Mouse (Mus musculus) lung, adult 2 months (tissue): ENCODE results near the gene Cdh26. TPM values are rescaled to one million over a fixed set of nuclear protein-coding genes. Genes with fewer than 3 reads are reported as not detected.

Experiments
- DNase-seq: peaks from one replicate; pipeline ENCODE4 v3.0.0; 2022
- H3K4me1 ChIP-seq: fragments of 200-500 bp; 2 replicates; pipeline ENCODE4 v1.6.1; 2011; ENCODE audit warnings: low read length; ENCODE audit not compliant: control insufficient read depth, insufficient read depth
- H3K4me3 ChIP-seq: fragments of 200-500 bp; replicated peaks from 2 replicates; pipeline ENCODE3; 2011; ENCODE audit warnings: low read depth, mild to moderate bottlenecking, control low read depth, low read length; ENCODE audit errors: extremely low read depth
- CTCF ChIP-seq: fragments of 200-500 bp; IDR thresholded peaks from 2 replicates; pipeline ENCODE4 v1.5.1; 2011; ENCODE audit warnings: mild to moderate bottlenecking, low read length, control low read depth; ENCODE audit not compliant: insufficient read depth
- POLR2A ChIP-seq: fragments of 200-500 bp; IDR thresholded peaks from 2 replicates; pipeline ENCODE4 v1.6.1; 2011; ENCODE audit warnings: low read depth, mild to moderate bottlenecking, control low read depth, low read length, borderline replicate concordance; ENCODE audit errors: extremely low read depth
- WGBS: fragments of 180-500 bp; shearing (Covaris S2); methylation state at CpG from one replicate; pipeline ENCODE4 v1.1.7; 2018; 5-methylcytosine and 5-hydroxymethylcytosine counted together
- polyA plus RNA-seq: library from polyadenylated mRNA; depleted of rRNA; stranded (reverse); fragments of >200 nt; gene quantifications from 2 replicates; pipeline ENCODE4 v1.2.3, GENCODE M21; 2012

Gene Cdh26
- polyA plus RNA-seq, 1 experiment: 0.50 TPM

- 65% methylated on average over 10 of the region's 10 CpGs for WGBS
Observed at GRCm38 (mm10) chr2:178502469-178502868, 72.1 kb downstream of the Cdh26 start.

GRCm38 (mm10) chr2:178506056-178506455 is 75.7 kb downstream of the Cdh26 start:
- H3K4me3 ChIP-seq: no peak overlapping the region
- no peak for TF ChIP-seq CTCF
- no peak for TF ChIP-seq POLR2A
- peak; percentile 18 for DNase-seq
- no peaks in the 10 kb centered on the region for H3K4me1 ChIP-seq
- WGBS: 41% methylated on average over 12 of the region's 12 CpGs

More at GRCm38 (mm10) chr2:178502469-178502868, 72.1 kb downstream of the Cdh26 start:
- H3K4me3 ChIP-seq: no peak overlapping the region
- no peak for DNase-seq
- no peaks in the 10 kb centered on the region for H3K4me1 ChIP-seq
- TF ChIP-seq CTCF: no peak
- TF ChIP-seq POLR2A: no peak

GRCm38 (mm10) chr2:178507379-178508014 is 77.2 kb downstream of the Cdh26 start:
- WGBS: 42% methylated on average over 6 of the region's 6 CpGs
- no peaks in the 10 kb centered on the region for H3K4me1 ChIP-seq
- TF ChIP-seq POLR2A (no peak), CTCF (peak; percentile 87)
- DNase-seq: peak; percentile 79
- H3K4me3 ChIP-seq: no peak overlapping the region

DNA sequence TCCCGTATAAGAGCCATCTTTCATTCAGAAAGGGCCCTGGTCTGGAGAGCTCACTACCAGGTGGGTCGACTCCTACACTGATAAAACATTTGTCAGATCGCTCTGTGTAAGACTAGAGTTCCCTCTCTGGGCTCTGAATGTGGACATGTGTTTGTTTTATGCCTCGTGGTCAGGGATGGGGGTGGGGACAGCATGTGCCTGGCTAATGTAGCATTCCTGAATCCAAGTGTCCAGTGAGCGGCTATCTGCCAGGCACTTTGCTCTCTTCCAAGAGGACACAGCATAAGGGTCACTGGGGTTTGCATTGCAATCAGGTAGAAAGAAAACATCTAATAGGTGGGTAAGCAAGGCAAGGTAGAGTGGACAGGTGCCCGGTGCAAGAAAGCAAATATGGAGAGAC is 77.9 kb downstream of the Cdh26 start:
- TF ChIP-seq CTCF (no peak), POLR2A (no peak)
- Histone ChIP-seq H3K4me1 (no peaks in the 10 kb centered on the region), H3K4me3 (no peak overlapping the region)
- DNase-seq: no peak
- 64% methylated on average over 6 of the region's 6 CpGs for WGBS

GRCm38 (mm10) chr2:178513043-178513442 is 82.7 kb downstream of the Cdh26 start:
- no peaks in the 10 kb centered on the region for H3K4me1 ChIP-seq
- no peak for DNase-seq
- TF ChIP-seq POLR2A (no peak), CTCF (no peak)
- H3K4me3 ChIP-seq: no peak overlapping the region
- WGBS: 64% methylated on average over 4 of the region's 4 CpGs

DNA sequence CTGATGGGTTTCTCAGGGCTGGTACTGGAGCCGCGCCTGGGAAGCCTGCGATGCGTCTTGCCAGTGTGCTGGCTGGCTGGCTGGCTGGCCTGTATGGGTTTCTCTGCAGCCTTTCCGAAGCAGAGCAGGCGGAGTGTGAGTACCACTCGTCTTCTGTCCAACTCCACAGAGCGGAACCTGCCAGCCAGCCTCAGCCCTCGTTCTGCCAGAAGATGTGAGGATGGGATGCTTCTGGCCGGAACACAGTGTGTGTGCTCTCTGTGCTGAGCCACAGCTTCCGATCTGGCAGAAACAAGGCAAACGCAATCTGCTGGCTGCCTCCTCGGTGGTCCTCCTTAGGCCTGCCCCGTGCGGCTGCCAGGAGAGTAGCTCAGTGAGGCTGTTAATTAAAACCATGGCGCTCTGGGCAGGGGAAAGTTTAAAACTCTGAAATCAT is 83.3 kb downstream of the Cdh26 start:
- Histone ChIP-seq H3K4me3 (no peak overlapping the region), H3K4me1 (no peaks in the 10 kb centered on the region)
- 59% methylated on average over 16 of the region's 16 CpGs for WGBS
- no peak for DNase-seq
- TF ChIP-seq POLR2A: no peak

- H3K4me3 ChIP-seq: no peak overlapping the region
- H3K4me1 ChIP-seq: no peaks in the 10 kb centered on the region
- TF ChIP-seq POLR2A (no peak), CTCF (no peak)
- 57% methylated on average over 5 of the region's 5 CpGs for WGBS
- DNase-seq: no peak
Observed at GRCm38 (mm10) chr2:178516421-178516820, 86.1 kb downstream of the Cdh26 start.

GRCm38 (mm10) chr2:178516941-178517340 is 86.6 kb downstream of the Cdh26 start:
- no peak for TF ChIP-seq CTCF
- no peak for TF ChIP-seq POLR2A
- Histone ChIP-seq H3K4me1 (no peaks in the 10 kb centered on the region), H3K4me3 (no peak overlapping the region)
- no peak for DNase-seq
- 64% methylated on average over 9 of the region's 9 CpGs for WGBS

GRCm38 (mm10) chr2:178519321-178519720 is 89.0 kb downstream of the Cdh26 start:
- TF ChIP-seq POLR2A (no peak), CTCF (no peak)
- H3K4me3 ChIP-seq: no peak overlapping the region
- WGBS: 72% methylated on average over 4 of the region's 4 CpGs
- no peak for DNase-seq
- H3K4me1 ChIP-seq: no peaks in the 10 kb centered on the region

GRCm38 (mm10) chr2:178520216-178520615 is 89.9 kb downstream of the Cdh26 start:
- DNase-seq: no peak
- Histone ChIP-seq H3K4me3 (no peak overlapping the region), H3K4me1 (no peaks in the 10 kb centered on the region)
- WGBS: 42% methylated on average over 2 of the region's 2 CpGs
- no peak for TF ChIP-seq POLR2A
- no peak for TF ChIP-seq CTCF
